Mouse (Mus musculus): Measurements from ENCODE around the gene Abcf3.

Abcf3 gene

DNA sequence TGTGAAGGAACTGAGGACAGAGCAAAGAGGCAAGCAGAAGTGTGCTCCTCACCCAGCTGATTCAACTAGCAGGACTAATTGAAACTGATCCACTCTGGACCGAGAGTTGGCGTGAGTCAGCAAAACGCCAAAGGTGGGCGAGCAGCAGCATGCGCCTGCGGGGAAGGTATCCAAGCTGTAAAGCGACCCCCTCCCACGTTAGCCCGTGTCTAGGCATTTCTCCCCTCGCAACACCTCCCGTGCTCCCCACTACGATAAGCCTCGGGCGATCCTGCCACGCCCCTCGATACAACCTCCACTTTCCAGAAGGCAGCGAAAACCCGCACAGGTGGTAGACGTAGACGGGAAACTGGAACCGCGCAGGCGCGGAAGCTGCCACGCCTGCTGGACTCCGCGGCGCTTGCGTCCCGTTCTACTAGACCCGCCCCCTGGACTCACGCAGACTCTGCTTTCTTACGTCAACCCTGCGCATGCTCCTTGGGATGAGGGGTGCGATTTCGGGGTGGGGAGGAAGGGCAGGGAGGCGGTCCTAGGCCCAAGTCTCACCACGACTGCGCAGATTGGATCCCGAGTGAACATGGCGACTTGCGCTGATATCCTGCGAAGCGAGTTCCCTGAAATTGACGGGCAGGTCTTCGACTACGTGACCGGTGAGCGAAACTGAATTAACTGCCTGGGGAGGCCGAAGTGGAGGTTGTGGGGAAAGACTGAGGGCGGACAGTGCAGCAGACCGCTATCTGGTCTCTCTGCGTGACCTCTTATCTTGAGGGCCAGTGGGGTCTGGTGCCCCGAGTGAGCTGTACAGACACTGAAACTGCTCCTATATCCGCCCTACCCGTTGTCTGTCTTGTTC, at the start of gene Abcf3:
Gene Abcf3, plus strand, starts transcription at position 482 of the 853 bp plus-strand sequence.
- DNase-seq (ENCODE audit: low spot score in 2 of 2): peak; percentile 97 to 98

DNA sequence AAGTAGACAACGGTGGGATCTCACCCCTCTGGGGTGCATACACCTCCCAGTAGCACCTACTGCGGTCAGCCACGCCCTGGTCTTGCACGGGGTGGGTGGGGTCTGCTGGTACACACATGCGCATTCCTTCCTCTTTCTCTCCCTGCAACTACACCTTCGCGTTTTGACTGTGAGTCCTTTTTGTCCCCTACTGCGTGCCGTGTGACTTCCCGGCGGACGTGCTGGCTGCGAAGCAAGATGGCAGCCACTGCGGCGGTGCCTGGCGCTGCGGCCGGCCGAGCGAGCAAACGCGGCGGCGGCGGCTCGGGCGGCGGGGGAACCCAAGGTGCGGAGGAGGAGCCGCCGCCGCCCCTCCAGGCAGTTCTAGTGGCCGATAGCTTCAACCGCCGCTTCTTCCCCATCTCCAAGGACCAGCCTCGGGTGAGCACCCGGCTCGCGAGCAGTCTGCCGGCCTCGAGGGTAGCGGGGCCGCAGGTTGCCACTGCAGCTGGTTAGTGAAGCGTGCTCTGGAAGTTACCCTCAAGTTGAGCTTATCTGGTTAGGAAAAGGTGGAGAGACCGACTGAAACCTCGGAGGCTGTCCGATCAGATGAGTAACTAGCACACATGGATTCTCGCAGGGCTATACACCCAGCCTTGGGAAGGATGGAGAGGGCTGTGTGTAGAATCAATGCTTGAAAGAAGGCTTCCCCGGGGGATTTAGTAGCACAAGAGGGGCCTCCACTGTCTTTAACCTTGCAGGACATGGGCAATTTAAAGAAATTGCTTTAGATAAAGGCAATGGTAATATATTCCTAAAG, 49.5 kb upstream of the Abcf3 start, which contains the start of gene Eif2b5:
Gene Eif2b5, plus strand, starts transcription at position 141 of the 799 bp plus-strand sequence.
- peak; percentile 96 to 99 for DNase-seq (ENCODE audit: low spot score in 2 of 2)

DNA sequence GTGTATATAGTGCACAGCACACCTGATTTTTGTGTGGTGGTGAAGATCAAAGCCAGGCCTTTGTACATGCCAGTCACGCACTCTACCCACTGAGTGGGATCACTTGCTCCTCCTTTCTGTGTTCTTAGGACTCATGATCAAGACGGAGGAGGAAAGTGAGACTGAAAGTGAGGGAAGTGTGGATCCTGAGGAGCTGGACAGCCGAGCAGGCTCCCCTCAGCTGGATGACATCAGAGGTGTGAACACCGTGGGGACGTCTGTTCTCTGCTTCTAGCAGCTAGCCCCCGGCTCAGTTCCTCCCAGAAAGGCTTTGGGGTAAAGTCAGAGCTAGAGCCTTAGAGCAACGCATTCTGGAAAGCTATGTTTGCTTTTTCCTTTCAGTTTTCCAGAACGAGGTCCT, 42.4 kb upstream of the Abcf3 start:
- peak; percentile 43 to 49 for DNase-seq (ENCODE audit: low spot score in 2 of 2)

DNA sequence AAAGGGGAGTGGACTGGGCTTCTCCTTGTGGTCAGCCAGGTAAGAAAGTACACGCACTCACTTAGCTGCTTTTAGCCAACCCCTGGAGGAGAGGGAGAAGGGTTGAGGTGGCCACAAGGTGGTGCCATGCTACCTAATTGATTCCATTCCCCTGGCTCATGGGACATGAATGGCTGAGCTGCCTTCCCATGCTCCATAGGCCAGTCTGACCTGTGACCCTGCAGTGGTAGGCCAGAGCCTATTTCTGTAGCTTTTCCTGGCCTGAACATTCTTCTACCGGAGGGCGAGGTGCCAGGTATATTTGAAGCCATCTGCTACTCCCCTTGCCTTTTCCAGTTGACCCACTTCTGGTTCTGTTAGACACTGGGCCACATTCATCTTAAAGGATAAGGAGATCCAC, 39.0 kb upstream of the Abcf3 start:
- DNase-seq (ENCODE audit: low spot score in 2 of 2): no peak

DNA sequence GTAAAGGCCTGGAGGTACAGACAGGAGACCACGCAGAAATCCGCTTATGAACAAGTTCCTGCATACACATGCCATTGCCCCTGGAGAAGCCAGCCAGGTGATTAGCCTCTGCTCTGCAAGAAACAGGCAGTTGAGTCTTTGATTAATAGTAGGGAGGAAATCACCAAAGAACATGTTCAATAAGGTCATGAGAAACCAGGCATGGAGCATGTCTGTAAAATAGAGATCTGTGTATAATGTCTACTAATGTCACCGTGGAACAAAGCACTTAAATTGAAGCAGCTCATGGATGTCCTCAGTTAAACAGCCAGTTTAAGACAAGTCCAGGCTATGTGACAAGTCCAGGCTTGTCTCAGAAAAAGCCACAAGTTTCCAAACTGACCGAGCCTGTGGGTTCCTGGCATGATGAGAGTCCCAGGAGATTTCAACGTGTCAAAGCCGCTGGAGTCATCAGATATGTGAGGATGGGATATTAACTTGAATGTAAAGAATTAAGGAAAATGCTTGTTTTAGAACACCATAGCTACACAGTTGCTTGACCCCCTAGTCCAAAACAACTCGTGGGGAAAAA, 37.0 kb upstream of the Abcf3 start:
- DNase-seq (ENCODE audit: low spot score in 2 of 2): no peak

DNA sequence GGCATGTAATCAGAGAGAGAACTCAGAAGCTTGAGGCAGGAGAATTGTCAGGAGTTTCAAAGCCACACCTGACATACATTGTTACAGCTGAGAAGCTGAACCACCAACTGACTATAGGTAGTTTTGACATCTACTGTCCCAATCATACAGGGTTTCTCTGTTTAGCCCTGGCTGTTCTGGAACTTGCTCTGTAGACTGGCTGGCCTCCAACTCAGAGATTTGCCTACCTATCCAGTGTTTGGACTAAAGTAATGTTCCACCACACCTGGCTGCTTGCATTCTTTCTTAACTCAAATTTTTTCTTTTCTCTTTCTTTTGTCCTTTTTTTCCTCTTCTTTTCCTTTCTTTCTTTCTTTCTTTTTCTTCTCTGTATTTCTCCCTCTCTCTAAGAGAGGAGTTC, 32.3 kb upstream of the Abcf3 start:
- no peak for DNase-seq (ENCODE audit: low spot score in 2 of 2)

DNA sequence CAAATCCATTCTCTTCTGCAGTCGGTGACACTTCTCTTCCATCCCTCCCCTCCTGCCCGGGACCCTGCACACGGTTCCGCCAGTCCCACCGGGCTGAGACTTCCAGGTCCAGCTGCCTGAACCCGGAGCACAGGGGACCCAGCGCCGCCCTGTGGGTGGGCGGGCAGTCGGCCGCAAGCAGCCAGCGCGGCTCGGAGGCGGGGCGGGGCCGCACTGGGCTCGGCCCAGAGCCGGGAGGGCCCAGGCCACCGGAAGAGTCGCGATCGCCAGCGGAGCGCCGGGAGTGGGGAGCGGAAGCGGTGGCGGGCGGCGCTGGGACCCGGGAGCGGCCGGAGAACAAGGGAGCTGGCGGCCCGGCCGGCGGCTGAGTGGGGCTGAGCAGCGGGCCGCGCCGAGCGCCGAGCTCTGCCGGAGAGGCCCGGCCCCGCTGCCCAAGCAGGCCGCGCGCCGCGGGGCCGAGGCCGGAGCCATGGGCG, 31.6 kb upstream of the Abcf3 start, which contains the start of gene Dvl3:
Gene Dvl3, plus strand, starts transcription at position 257 of the 476 bp plus-strand sequence.
- DNase-seq (ENCODE audit: low spot score in 2 of 2): peak; percentile 73 to 77

DNA sequence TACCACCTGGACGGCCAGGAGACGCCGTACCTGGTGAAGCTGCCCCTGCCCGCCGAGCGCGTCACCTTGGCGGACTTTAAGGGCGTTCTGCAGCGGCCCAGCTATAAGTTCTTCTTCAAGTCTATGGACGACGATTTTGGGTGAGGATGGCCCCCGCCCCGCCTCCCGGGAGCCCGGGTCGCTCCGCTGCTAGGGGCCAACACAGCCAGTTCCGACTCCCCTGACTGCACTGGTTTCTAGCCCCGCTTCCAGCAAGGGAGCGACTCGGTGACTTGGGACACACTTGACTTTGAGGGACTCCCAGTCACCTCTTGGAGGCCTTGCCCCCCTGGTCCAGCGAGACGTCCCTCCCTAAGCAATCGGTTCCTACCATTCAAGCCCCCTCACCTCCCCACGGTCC, 31.2 kb upstream of the Abcf3 start:
- DNase-seq (ENCODE audit: low spot score in 2 of 2): no peak

DNA sequence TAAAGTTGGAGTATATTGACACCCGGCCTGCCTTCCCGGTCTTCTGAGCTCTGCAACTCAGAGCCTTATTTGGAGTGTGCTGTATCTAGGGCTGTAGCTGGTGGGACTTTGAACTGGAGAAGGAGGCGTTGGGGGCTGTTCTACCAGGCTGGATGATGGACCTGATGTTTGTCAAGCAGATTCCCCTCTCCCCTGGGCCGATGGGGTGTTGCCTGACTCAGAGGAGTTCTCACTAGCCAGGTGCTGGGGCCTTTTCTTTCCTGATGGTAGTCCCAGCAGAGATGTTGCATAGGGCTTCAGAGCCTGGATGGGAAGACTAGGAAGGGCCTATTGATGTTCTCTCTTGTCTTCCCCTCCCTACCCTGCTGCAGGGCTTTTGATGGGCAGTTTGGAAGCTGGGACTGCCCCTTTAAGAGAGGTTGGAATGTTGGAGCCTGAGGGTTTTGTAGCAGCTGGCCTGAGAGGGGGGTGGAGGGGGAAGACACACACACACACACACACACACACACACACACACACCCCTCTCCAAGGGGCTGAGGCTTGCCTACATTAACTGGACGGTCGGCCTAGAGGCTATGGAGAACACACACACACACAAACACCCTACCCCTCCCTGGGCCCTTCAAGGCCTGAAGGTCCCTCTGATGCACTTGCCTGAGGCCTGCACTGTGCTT, 30.5 kb upstream of the Abcf3 start:
- DNase-seq (ENCODE audit: low spot score in 2 of 2): no peak

DNA sequence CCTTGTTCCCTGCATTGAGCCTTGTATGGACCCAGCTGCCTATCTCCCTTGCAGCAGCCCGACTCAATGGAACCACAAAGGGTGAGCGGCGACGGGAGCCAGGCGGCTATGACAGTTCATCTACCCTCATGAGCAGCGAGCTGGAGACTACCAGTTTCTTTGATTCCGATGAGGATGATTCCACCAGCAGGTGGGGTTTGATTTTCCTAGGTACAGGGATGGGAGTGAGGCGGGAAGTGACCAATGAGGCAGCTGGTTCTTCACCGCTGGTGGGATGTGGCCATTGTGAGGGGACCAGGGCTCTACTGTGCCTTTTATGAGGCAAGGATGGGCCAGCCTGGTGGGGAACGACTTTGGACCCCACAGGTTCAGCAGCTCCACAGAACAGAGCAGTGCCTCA, 24.5 kb upstream of the Abcf3 start:
- DNase-seq (ENCODE audit: low spot score in 2 of 2): no peak

DNA sequence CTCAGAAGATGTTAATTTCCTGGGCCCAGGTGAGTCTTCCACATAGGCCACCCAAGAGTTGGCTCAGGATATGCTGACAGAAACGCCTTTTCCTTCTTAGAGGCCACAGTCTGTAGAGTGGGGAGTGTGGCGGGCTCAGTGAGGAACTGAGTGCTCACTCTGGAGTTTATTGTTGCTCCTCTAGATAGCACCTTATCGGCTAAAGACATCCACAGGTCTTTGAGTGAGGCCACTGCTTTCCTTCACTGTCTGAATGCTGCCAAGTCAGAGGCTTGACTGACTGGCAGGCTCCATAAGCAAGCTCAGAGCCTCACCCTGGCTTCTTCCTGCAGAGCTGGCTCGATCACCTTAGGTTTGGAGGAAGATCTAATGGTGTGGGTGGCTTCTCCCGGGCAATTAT, 19.6 kb upstream of the Abcf3 start:
- no peak for DNase-seq (ENCODE audit: low spot score in 2 of 2)

DNA sequence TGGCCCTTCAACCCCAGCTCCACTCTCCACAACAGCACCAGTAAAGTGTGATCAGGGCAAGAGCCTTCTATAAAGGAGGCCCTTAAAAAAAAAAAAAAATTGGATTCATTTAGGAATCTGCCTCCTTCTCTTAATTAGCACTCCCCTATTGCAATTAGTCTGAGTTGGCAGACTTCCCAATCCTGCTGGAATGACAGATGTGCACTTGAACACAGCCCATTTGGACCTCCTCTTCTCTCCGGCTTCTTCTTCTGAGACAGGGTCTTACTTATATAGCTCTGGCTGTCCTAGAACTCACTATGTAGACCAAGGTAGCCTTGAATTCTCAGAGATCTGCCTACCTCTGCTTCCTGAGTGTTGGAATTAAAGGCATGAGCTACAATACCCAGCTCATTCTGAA, 19.0 kb upstream of the Abcf3 start:
- no peak for DNase-seq (ENCODE audit: low spot score in 2 of 2)

DNA sequence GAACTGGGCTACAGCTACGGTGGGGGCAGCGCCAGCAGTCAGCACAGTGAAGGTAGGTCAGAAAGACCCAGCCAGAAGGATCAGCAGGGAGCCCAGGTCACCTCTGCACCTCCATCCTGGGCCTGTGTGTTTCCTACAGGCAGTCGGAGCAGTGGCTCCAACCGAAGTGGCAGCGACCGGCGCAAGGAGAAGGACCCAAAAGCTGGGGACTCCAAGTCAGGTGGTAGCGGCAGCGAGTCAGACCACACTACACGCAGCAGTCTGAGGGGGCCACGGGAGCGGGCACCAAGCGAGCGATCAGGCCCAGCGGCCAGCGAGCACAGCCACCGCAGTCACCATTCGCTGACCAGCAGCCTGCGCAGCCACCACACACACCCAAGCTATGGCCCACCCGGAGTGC, 17.4 kb upstream of the Abcf3 start:
- no peak for DNase-seq (ENCODE audit: low spot score in 2 of 2)

DNA sequence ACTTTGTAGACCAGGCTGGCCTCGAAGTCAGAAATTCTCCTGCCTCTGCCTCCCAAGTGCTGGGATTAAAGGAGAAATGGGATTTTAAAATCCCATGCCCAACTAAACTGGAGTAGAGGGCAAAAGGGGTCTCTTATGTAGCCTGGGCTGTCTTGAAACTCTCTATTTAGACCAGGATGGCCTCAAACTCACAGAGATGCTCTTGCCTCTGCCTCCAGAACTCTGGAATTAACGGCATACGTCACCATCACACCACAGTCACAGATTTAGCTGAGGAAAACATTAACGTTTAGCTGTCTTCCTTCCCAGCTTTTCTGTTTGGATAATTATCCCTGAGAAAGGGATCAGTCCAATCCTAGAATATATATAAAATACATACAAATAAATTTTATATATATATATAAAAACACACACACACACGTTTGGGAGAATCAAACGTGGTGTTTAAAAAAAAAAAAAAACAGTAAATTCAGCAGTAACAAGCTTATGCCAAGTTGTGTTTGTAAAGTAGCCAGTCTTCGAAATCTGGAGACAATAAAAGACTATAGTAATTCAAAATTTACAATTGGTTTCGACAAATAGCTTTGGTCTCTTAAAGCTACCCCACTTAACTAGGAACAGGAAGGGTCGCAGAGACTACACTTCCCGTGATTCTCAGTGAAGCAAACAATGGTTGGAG, 13.6 kb upstream of the Abcf3 start:
- DNase-seq (ENCODE audit: low spot score in 2 of 2): no peak

DNA sequence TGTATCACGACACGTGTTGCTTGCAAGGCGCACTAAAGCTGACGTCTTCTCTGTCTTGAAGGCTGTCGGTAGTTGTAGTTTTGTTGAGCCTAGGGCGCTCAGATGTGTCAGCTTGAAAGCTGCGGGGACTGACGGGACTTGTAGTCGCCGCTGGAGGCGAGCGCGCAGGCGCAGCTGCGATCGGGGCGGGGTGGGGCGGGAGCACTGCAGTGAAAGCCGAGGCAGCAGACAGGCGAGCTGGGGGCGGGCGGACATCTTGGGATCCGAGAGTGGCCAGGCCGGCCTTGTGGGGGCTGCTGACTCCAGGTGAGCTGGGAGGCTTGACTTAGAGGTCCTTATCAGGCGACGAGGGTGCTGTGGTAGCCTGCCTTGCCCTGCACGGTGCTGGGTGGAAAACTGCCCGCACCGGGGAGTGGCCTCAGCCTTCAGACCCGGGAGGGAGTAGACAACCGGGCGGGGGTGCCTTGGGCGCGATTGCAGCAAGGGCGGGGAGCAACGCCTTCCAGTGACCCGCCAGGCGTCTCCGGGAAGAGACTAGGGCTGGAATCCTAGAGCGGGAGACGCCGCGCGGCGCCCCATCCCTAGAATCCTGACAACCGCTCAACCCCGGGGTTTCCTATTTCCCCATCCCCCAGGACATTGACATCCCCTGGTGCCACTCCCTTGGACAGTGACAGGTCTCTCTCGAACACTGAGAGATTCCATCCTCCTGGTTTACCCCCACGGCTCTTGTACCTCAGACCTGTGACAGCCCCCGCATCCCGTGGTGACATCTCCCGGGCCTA, 12.9 kb upstream of the Abcf3 start, which contains the start of gene Ap2m1:
Gene Ap2m1, plus strand, starts transcription at position 183 of the 785 bp plus-strand sequence.
- DNase-seq (ENCODE audit: low spot score in 2 of 2): peak; percentile 95 to 96

DNA sequence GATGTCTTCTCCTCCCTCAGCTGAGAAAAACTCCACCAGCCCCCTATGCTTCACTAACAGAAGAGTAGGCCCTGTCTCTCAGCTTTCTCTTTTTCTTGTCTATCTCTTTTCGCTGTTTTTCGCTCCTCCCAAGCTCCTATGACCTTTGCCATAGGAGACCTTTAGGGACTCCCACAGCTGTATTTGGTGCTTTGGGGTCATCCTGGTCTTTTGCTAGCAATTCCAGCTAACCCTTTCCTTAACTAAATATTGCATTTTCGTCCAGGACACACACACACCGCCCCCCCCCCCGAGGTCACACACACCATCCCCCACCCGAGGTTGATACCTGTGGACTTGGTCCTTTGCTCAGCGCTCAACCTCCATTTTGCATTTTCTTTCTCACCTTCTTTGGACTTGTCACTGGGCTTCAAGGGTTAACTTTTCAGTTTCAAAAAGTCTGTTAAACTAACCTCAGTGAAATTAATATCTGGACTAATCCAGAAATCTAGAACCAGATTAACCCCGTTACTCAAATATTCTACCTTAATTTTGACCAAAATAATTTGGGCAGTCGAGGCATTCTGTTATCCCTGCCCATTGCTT, 12.2 kb upstream of the Abcf3 start:
- no peak for DNase-seq (ENCODE audit: low spot score in 2 of 2)

DNA sequence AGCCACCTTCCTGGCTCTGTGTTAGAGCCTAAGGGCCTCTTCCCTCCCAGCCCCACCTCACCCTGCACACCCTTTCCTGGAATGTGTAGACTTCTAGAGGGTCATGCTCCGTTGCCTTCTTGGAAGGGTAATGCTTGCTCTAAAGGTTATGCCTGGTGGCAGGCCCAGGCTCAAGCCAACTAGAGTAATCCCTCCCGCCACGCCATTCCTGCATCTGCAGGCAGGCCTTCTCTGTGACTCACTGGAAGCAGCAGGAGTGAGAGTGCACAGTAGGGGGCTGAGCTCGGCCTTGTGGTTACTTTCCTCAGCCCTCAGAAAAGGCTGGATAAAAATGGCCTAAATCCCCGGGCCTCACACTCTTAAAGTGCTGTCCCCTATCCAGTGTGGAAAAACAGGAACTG, 11.3 kb upstream of the Abcf3 start:
- peak in 1 of 2 experiments; percentile 33 for DNase-seq (ENCODE audit: low spot score in 2 of 2)

DNA sequence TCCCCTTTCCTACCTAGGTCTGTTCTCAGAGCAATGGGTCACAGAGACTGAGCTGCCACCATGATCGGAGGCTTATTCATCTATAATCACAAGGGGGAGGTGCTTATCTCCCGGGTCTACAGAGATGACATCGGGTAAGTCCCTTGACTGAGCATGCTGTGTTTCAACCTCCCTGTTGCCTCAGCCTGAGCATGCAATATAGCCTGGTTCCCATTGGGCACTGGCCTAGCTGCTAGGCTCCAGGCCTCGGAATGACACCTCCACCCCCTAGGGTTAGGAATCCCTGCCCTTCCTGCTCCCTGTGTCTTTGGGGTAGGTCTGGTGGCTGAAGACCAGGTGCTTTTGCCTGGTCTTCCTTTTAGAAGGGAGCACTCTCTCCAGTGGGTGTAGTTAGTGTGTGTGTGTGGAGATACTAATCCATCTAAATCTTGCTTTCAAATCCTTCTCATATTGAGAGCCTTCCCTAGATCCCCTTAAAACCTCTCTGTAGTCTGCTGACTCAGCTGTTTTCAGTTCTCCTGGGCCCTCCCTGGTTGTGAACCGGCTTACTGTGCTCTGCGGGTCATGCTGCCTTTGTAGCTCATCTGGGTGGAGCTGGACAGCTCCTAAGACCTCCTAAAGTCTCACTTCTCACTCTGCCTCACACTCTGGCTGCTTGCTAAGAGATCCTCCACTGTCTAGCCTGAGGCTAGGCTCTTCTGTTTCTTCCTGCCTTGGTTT, 10.6 kb upstream of the Abcf3 start:
- no peak for DNase-seq (ENCODE audit: low spot score in 2 of 2)

DNA sequence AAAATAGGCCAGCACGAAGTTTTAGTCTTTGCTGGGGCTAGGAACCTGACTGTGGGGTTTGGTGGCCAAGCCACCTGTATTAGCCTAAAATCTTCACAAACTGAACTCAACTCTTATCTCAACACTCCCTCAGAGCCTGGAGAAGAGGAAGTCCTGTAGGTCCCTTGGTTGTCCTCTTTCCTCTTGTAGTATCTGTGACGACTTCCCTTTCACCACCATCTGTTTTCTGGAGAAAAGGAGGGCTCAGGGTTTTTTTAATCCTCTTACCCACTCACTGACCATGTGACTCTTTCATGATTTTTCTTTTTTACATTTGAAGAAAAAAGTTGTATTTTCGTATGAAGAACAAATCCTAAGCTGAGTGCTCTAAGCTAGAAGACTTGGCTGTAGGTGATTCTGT, 8.7 kb upstream of the Abcf3 start:
- no peak for DNase-seq (ENCODE audit: low spot score in 2 of 2)
